Mouse (Mus musculus) lung, adult 2 months (tissue): ENCODE data around the gene Arl15.

Experiments used
- CTCF ChIP-seq: fragments of 200-500 bp; IDR thresholded peaks from 2 replicates; pipeline ENCODE4 v1.5.1; 2011; ENCODE audit warnings: mild to moderate bottlenecking, low read length, control low read depth; ENCODE audit not compliant: insufficient read depth
- POLR2A ChIP-seq: fragments of 200-500 bp; IDR thresholded peaks from 2 replicates; pipeline ENCODE4 v1.6.1; 2011; ENCODE audit warnings: low read depth, mild to moderate bottlenecking, control low read depth, low read length, borderline replicate concordance; ENCODE audit errors: extremely low read depth

- no peak for TF ChIP-seq POLR2A
- no peak for TF ChIP-seq CTCF
These were observed 371.3 kb downstream of the Arl15 start for GRCm38 (mm10) chr13:114165616-114166015.
